Mouse (Mus musculus) liver, adult 2 months (tissue): ENCODE measurements around the gene Hcar1. TPM values are rescaled to one million over a fixed set of nuclear protein-coding genes. Genes with fewer than 3 reads are reported as not detected.

Experiments
- DNase-seq: peaks from one replicate; pipeline ENCODE4 v3.0.0-alpha.2; 2011; ENCODE audit warnings: low read depth, low spot score; ENCODE audit errors: extremely low read depth
- H3K27ac ChIP-seq: fragments of 200-500 bp; replicated peaks from 2 replicates; pipeline ENCODE4 v1.5.1; 2012; ENCODE audit warnings: low read depth, mild to moderate bottlenecking, control low read depth, inconsistent platforms, low read length; ENCODE audit not compliant: insufficient read depth
- H3K27me3 ChIP-seq: fragments of 200-500 bp; 2 replicates; pipeline ENCODE4 v1.6.1; 2012; ENCODE audit warnings: mild to moderate bottlenecking, moderate library complexity, low read length, inconsistent platforms; ENCODE audit not compliant: control insufficient read depth, insufficient read depth
- H3K36me3 ChIP-seq: fragments of 200-500 bp; 2 replicates; pipeline ENCODE4 v1.6.1; 2012; ENCODE audit warnings: low read length, inconsistent platforms; ENCODE audit not compliant: control insufficient read depth, insufficient read depth
- H3K4me1 ChIP-seq: fragments of 200-500 bp; 2 replicates; pipeline ENCODE4 v1.6.1; 2011; ENCODE audit warnings: low read length; ENCODE audit not compliant: control insufficient read depth, insufficient read depth
- H3K4me3 ChIP-seq: fragments of 200-500 bp; 2 replicates; pipeline ENCODE4 v1.5.1; 2011; ENCODE audit warnings: low read depth, mild to moderate bottlenecking, control low read depth, low read length, moderate library complexity; ENCODE audit not compliant: insufficient read depth
- H3K79me2 ChIP-seq: fragments of 200-500 bp; 2 replicates; pipeline ENCODE4 v1.6.1; 2012; ENCODE audit warnings: inconsistent platforms, mild to moderate bottlenecking, low read length, moderate library complexity; ENCODE audit not compliant: control insufficient read depth, insufficient read depth
- H3K9ac ChIP-seq: fragments of 200-500 bp; 2 replicates; pipeline ENCODE4 v1.6.1; 2012; ENCODE audit warnings: low read depth, mild to moderate bottlenecking, control low read depth, inconsistent platforms, low read length
- CTCF ChIP-seq: fragments of 200-500 bp; IDR thresholded peaks from 2 replicates; pipeline ENCODE4 v1.5.1; 2011; ENCODE audit warnings: low read depth, low read length, control low read depth
- POLR2A ChIP-seq: fragments of 200-500 bp; IDR thresholded peaks from 2 replicates; pipeline ENCODE4 v1.6.1; 2011; ENCODE audit warnings: low read length, control low read depth; ENCODE audit not compliant: insufficient read depth; ENCODE audit errors: extremely low read depth
- WGBS: fragments of 180-500 bp; shearing (Covaris S2); methylation state at CpG from one replicate; pipeline ENCODE4 v1.1.7; 2018; 5-methylcytosine and 5-hydroxymethylcytosine counted together
- polyA plus RNA-seq: library from polyadenylated mRNA; depleted of rRNA; stranded (reverse); fragments of >200 nt; gene quantifications from 2 replicates; pipeline ENCODE4 v1.2.3, GENCODE M21; 2012
- total RNA-seq: library from RNA; depleted of rRNA; stranded (reverse); fragments of >200 nt; gene quantifications from 2 replicates; pipeline ENCODE4 v1.2.3, GENCODE M21; 2014

The Hcar1 gene
- total and polyA plus RNA-seq, 2 experiments = 0.09 TPM; not detected in 1

- Histone ChIP-seq H3K27me3 (no peaks in the 10 kb centered on the region), H3K9ac (no peak overlapping the region), H3K4me3 (no peak overlapping the region), H3K79me2 (no peaks in the 10 kb centered on the region), H3K36me3 (no peaks in the 10 kb centered on the region), H3K4me1 (peaks cover 2% of the 10 kb centered on the region; the same call in 1 of the 2 replicates), H3K27ac (no peak overlapping the region)
- TF ChIP-seq CTCF = no peak
- TF ChIP-seq POLR2A = no peak
- no peak for DNase-seq
- WGBS = 18% methylated on average over 2 of the region's 2 CpGs
Observed at GRCm38 (mm10) chr5:123851398-123851797, 28.4 kb downstream of the Hcar1 start.

- Histone ChIP-seq H3K4me3 (no peak overlapping the region), H3K27me3 (no peaks in the 10 kb centered on the region; the same call in 1 of the 2 replicates), H3K79me2 (no peaks in the 10 kb centered on the region), H3K9ac (no peak overlapping the region), H3K36me3 (no peaks in the 10 kb centered on the region), H3K4me1 (no peaks in the 10 kb centered on the region), H3K27ac (no peak overlapping the region)
- peak; percentile 22 for DNase-seq
- 84% methylated on average over 14 of the region's 14 CpGs for WGBS
- no peak for TF ChIP-seq POLR2A
- TF ChIP-seq CTCF = no peak
Observed at GRCm38 (mm10) chr5:123844316-123844715, 35.5 kb downstream of the Hcar1 start.

- Histone ChIP-seq H3K27ac (no peak overlapping the region), H3K79me2 (no peaks in the 10 kb centered on the region), H3K4me1 (no peaks in the 10 kb centered on the region), H3K9ac (no peak overlapping the region), H3K36me3 (no peaks in the 10 kb centered on the region), H3K4me3 (no peak overlapping the region), H3K27me3 (no peaks in the 10 kb centered on the region; the same call in 1 of the 2 replicates)
- 46% methylated on average over 4 of the region's 4 CpGs for WGBS
- DNase-seq = peak; percentile 37
- TF ChIP-seq POLR2A = no peak
- no peak for TF ChIP-seq CTCF
Observed at GRCm38 (mm10) chr5:123843816-123844215, 36.0 kb downstream of the Hcar1 start.

GRCm38 (mm10) chr5:123842935-123843282, 36.9 kb downstream of the Hcar1 start:
- no peak for DNase-seq
- 67% methylated on average over 3 of the region's 3 CpGs for WGBS
- TF ChIP-seq POLR2A (no peak), CTCF (no peak)
- H3K4me1 ChIP-seq = no peaks in the 10 kb centered on the region
- no peak overlapping the region for H3K27ac ChIP-seq
- H3K4me3 ChIP-seq = no peak overlapping the region
- H3K9ac ChIP-seq = no peak overlapping the region
- H3K27me3 ChIP-seq = no peaks in the 10 kb centered on the region; the same call in 1 of the 2 replicates
- no peaks in the 10 kb centered on the region for H3K79me2 ChIP-seq
- no peaks in the 10 kb centered on the region for H3K36me3 ChIP-seq

GRCm38 (mm10) chr5:123842221-123842934, 37.4 kb downstream of the Hcar1 start:
- DNase-seq = no peak
- H3K4me1 ChIP-seq = no peaks in the 10 kb centered on the region
- no peaks in the 10 kb centered on the region for H3K36me3 ChIP-seq
- H3K79me2 ChIP-seq = no peaks in the 10 kb centered on the region
- H3K27me3 ChIP-seq = no peaks in the 10 kb centered on the region; the same call in 1 of the 2 replicates
- no peak overlapping the region for H3K9ac ChIP-seq
- H3K4me3 ChIP-seq = no peak overlapping the region
- H3K27ac ChIP-seq = no peak overlapping the region
- WGBS = 67% methylated on average over 11 of the region's 11 CpGs
- no peak for TF ChIP-seq POLR2A
- TF ChIP-seq CTCF = no peak

GRCm38 (mm10) chr5:123837371-123837770, 42.4 kb downstream of the Hcar1 start:
- DNase-seq = no peak
- H3K9ac ChIP-seq = no peak overlapping the region
- no peaks in the 10 kb centered on the region for H3K27me3 ChIP-seq
- no peak overlapping the region for H3K4me3 ChIP-seq
- TF ChIP-seq CTCF (no peak), POLR2A (no peak)
- WGBS = 79% methylated on average over 4 of the region's 4 CpGs
- H3K36me3 ChIP-seq = no peaks in the 10 kb centered on the region
- no peaks in the 10 kb centered on the region for H3K79me2 ChIP-seq
- H3K4me1 ChIP-seq = no peaks in the 10 kb centered on the region
- H3K27ac ChIP-seq = no peak overlapping the region
